ENCODE assay signal across 11 mouse cellular contexts in genomic region chr5:53196387-53197088, GRCm38 (mm10). TPM values are rescaled to one million over a fixed set of nuclear protein-coding genes. Genes with fewer than 3 reads are reported as not detected.
A peak's percentile ranks its signal among the peaks of the same experiment; 100 is the strongest.
DNase-seq lines count a peak whose midpoint lies in the region; ATAC-seq and TF ChIP-seq lines count a peak whose summit lies in the region.
"Had no signal": no experiment of that assay in that cellular context is flagged by ENCODE, and none has a peak within 500 bp of the region (broad histone marks: within the 10 kb centered on the region; RNA-seq: fewer than 3 reads in every experiment).

No protein-coding gene starts in this region.

- H3K27me3 ChIP-seq in midbrain, postnatal 0 days (ENCODE audit: insufficient read depth, low read length), result no peaks in the 10 kb centered on the region
- H3K27me3 ChIP-seq in midbrain, embryonic 16.5 days (ENCODE audit: control insufficient read depth, insufficient read depth, low read depth, low read length), result no peaks in the 10 kb centered on the region
- H3K27me3 ChIP-seq: hindbrain, embryonic 15.5 days; limb, embryonic 13.5 days had no signal

- H3K27ac ChIP-seq in midbrain, postnatal 0 days (ENCODE audit: low read depth, low read length), result no peak overlapping the region
- H3K27ac ChIP-seq in midbrain, embryonic 16.5 days (ENCODE audit: low read length), result no peak overlapping the region
- H3K27ac ChIP-seq: hindbrain, embryonic 15.5 days; limb, embryonic 13.5 days; midbrain, embryonic 12.5 days had no signal

- WGBS in midbrain, postnatal 0 days, result 82% methylated on average over 10 of the region's 10 CpGs
- WGBS in midbrain, embryonic 16.5 days, result 79% methylated on average over 10 of the region's 10 CpGs

- no peak for DNase-seq in midbrain, postnatal 0 days (ENCODE audit: low spot score)
- DNase-seq in cerebellum, adult 9-10 months, result peak; percentile 82
- DNase-seq in kidney, adult 9 months, result peak; percentile 95
- peak; percentile 90 for DNase-seq in yolk sac, embryonic 10.5 days (ENCODE audit: low spot score)
- no peak for DNase-seq in spleen, postnatal 4 days (ENCODE audit: low spot score in 2 of 2)

- TF ChIP-seq CTCF in midbrain, postnatal 0 days (IDR thresholded peaks at IDR 0.05), result peak; percentile 16; the same call in 1 of the 2 replicates

- no peaks in the 10 kb centered on the region for H3K4me1 ChIP-seq in midbrain, postnatal 0 days (ENCODE audit: insufficient read depth, low read length)
- no peaks in the 10 kb centered on the region for H3K4me1 ChIP-seq in midbrain, embryonic 16.5 days (ENCODE audit: control insufficient read depth, insufficient read depth, low read length)
- H3K4me1 ChIP-seq: limb, embryonic 13.5 days had no signal

- no peak overlapping the region for H3K9ac ChIP-seq in midbrain, postnatal 0 days (replicated peaks; ENCODE audit: low read length, poor library complexity, severe bottlenecking)
- H3K9ac ChIP-seq in midbrain, embryonic 16.5 days (ENCODE audit: low read depth, low read length), result no peak overlapping the region
- H3K9ac ChIP-seq: hindbrain, embryonic 15.5 days; limb, embryonic 13.5 days; midbrain, embryonic 12.5 days had no signal

- H3K4me2 ChIP-seq in midbrain, postnatal 0 days (ENCODE audit: low read depth, low read length, poor library complexity, severe bottlenecking), result no peak overlapping the region
- H3K4me2 ChIP-seq in midbrain, embryonic 16.5 days (ENCODE audit: low read length), result no peak overlapping the region
- H3K4me2 ChIP-seq: hindbrain, embryonic 15.5 days; limb, embryonic 13.5 days; midbrain, embryonic 12.5 days had no signal

- H3K4me3 ChIP-seq in midbrain, postnatal 0 days (ENCODE audit: low read depth, low read length), result no peak overlapping the region
- no peak overlapping the region for H3K4me3 ChIP-seq in midbrain, embryonic 16.5 days (ENCODE audit: low read depth, low read length)
- H3K4me3 ChIP-seq: hindbrain, embryonic 15.5 days; limb, embryonic 13.5 days; midbrain, embryonic 12.5 days had no signal

- no peaks in the 10 kb centered on the region for H3K36me3 ChIP-seq in midbrain, postnatal 0 days (ENCODE audit: insufficient read depth, low read length)
- H3K36me3 ChIP-seq in midbrain, embryonic 16.5 days (ENCODE audit: control insufficient read depth, insufficient read depth, low read length), result no peaks in the 10 kb centered on the region
- H3K36me3 ChIP-seq: hindbrain, embryonic 15.5 days; limb, embryonic 13.5 days; midbrain, embryonic 12.5 days had no signal

- no peak for ATAC-seq in midbrain, postnatal 0 days (ENCODE audit: low FRiP score)
- ATAC-seq in midbrain, embryonic 16.5 days, result no peak
- ATAC-seq in erythroblast, adult 5-6 weeks (replicated peaks; ENCODE audit: low FRiP score, poor library complexity, severe bottlenecking), result no peak

- no peaks in the 10 kb centered on the region for H3K9me3 ChIP-seq in midbrain, postnatal 0 days (ENCODE audit: low read length)
- no peaks in the 10 kb centered on the region for H3K9me3 ChIP-seq in midbrain, embryonic 16.5 days (replicated peaks; ENCODE audit: control insufficient read depth, low read length, poor library complexity, severe bottlenecking)
- H3K9me3 ChIP-seq: hindbrain, embryonic 15.5 days; limb, embryonic 13.5 days; midbrain, embryonic 12.5 days had no signal

RNA-seq across cellular contexts. Expression of gene Sel1l3, which starts 17.2 kb away (rescaled TPM):
- 19.0 and 22.2 TPM in 2 replicates for total RNA-seq in midbrain, postnatal 0 days (2014; rRNA removed)
- polyA plus RNA-seq in midbrain, postnatal 0 days (2015; fragmentation: Nextera tagmentation; extraction: Ambion mirVana), result 4.7 TPM in 2 replicates
- 6.8 and 7.3 TPM in 2 replicates for polyA plus RNA-seq in midbrain, embryonic 16.5 days (2015; fragmentation: Nextera tagmentation; extraction: Ambion mirVana)
- total RNA-seq in erythroblast, adult 5-6 weeks (2015; ENCODE audit: low replicate concordance), result not detected in 2 replicates
- total RNA-seq in erythroblast, adult 5-6 weeks (2017; ENCODE audit: low replicate concordance), result 0.09 TPM in 1 of 2 replicates, not detected in the other
- total RNA-seq: granulocyte monocyte progenitor cell, adult 5-6 weeks had no signal

Comparison
In these comparisons a context has a peak if more than half of its experiments do, and no peak if none do; other contexts are left out.
1. DNase-seq: peak in cerebellum, adult 9-10 months (single experiment), kidney, adult 9 months (single experiment) and yolk sac, embryonic 10.5 days (single experiment); none in midbrain, postnatal 0 days (single experiment) and spleen, postnatal 4 days (0 of 2).
2. RNA of gene Sel1l3, which starts 17.2 kb away (total RNA-seq): 19.0 to 22.2 TPM in midbrain, postnatal 0 days; 0.09 TPM in erythroblast, adult 5-6 weeks; every median in the first group is over 10 times any median in the second.